Mouse (Mus musculus): ENCODE results near the gene Msl1.

Msl1 gene

GRCm38 (mm10) chr11:98764746-98765145, 30.6 kb upstream of the Msl1 start:
- no peak for DNase-seq

- DNase-seq: peak in 1 of 2 experiments; percentile 55
These were observed 29.7 kb upstream of the Msl1 start for GRCm38 (mm10) chr11:98765421-98766309.

- DNase-seq: no peak
These were observed 29.0 kb upstream of the Msl1 start for GRCm38 (mm10) chr11:98766346-98766745.

- DNase-seq: no peak
These were observed 28.5 kb upstream of the Msl1 start for GRCm38 (mm10) chr11:98766816-98767215.

- DNase-seq: peak in 1 of 2 experiments; percentile 70
These were observed 28.0 kb upstream of the Msl1 start for GRCm38 (mm10) chr11:98767276-98767675.

- no peak for DNase-seq
These were observed 27.6 kb upstream of the Msl1 start for GRCm38 (mm10) chr11:98767713-98768112.

GRCm38 (mm10) chr11:98768127-98769006, 26.9 kb upstream of the Msl1 start:
- DNase-seq: peak; percentile 59 to 74

GRCm38 (mm10) chr11:98769007-98769954, 26.0 kb upstream of the Msl1 start:
- DNase-seq: no peak

GRCm38 (mm10) chr11:98770096-98770975, 25.0 kb upstream of the Msl1 start:
- DNase-seq: peak in 1 of 2 experiments; percentile 51

- DNase-seq: no peak
These were observed 24.2 kb upstream of the Msl1 start for GRCm38 (mm10) chr11:98771131-98771530.

GRCm38 (mm10) chr11:98771844-98772525, 23.3 kb upstream of the Msl1 start:
- DNase-seq: peak in 1 of 2 experiments; percentile 41

- peak in 1 of 2 experiments; percentile 59 for DNase-seq
These were observed 22.6 kb upstream of the Msl1 start for GRCm38 (mm10) chr11:98772667-98773171.

GRCm38 (mm10) chr11:98773635-98774295, 21.6 kb upstream of the Msl1 start:
- peak; percentile 98 to 99 for DNase-seq

GRCm38 (mm10) chr11:98774582-98775347, 20.6 kb upstream of the Msl1 start, which contains the start of gene Nr1d1:
Gene Nr1d1, minus strand, starts transcription at chr11:98775333.
- no peak for DNase-seq

GRCm38 (mm10) chr11:98775348-98776051, 19.8 kb upstream of the Msl1 start:
- DNase-seq: peak; percentile 97 to 99

- DNase-seq: no peak
These were observed 19.1 kb upstream of the Msl1 start for GRCm38 (mm10) chr11:98776052-98776764.

GRCm38 (mm10) chr11:98776843-98777590, 18.3 kb upstream of the Msl1 start:
- peak; percentile 66 to 78 for DNase-seq
